Mouse (Mus musculus): ENCODE measurements at regions not wholly inside any gene's neighbourhood (a gene's known extent, or its start where the extent isn't known, plus 50 kb on each side); places are given as distances from the start of the nearest gene placed in this dataset.

- TF ChIP-seq POLR2A (IDR thresholded peaks at IDR 0.05; ENCODE audit: low read depth, low read length) (no peak), CTCF (IDR thresholded peaks at IDR 0.05; ENCODE audit: borderline replicate concordance, insufficient read depth, low read length) (no peak)
- Histone ChIP-seq H3K4me1 (ENCODE audit: control insufficient read depth, insufficient read depth, low read length) (no peaks in the 10 kb centered on the region), H3K4me3 (ENCODE audit: insufficient read depth, low read length) (no peak overlapping the region), H3K27ac (ENCODE audit: insufficient read depth, low read length) (no peak overlapping the region)
Observed at GRCm38 (mm10) chr12:68904770-68905169, 254.2 kb downstream of the Rps29 start.

DNA sequence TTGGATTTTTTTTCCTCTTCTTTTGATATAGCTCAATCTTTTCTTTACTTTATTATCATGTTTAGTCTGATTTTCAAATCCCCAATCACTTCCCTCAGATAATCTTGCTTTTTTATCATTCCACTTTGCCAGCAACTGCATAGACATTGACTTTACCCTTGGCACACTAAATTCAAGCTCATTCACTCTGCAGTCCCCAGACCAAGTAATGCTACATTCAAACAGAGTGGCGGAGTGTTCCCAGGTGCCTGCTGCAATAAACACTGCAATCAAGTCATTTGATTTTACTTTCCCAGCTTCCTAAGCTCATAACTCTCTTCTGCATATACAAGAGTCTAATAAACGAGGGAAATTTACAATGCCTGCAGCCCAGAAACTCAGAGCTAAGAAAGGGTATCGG is 269.8 kb downstream of the Rps29 start:
- Histone ChIP-seq H3K27ac (ENCODE audit: insufficient read depth, low read length) (no peak overlapping the region), H3K4me3 (ENCODE audit: insufficient read depth, low read length) (no peak overlapping the region), H3K4me1 (ENCODE audit: control insufficient read depth, insufficient read depth, low read length) (no peaks in the 10 kb centered on the region)
- TF ChIP-seq POLR2A (IDR thresholded peaks at IDR 0.05; ENCODE audit: low read depth, low read length) (no peak), CTCF (IDR thresholded peaks at IDR 0.05; ENCODE audit: borderline replicate concordance, insufficient read depth, low read length) (no peak)

DNA sequence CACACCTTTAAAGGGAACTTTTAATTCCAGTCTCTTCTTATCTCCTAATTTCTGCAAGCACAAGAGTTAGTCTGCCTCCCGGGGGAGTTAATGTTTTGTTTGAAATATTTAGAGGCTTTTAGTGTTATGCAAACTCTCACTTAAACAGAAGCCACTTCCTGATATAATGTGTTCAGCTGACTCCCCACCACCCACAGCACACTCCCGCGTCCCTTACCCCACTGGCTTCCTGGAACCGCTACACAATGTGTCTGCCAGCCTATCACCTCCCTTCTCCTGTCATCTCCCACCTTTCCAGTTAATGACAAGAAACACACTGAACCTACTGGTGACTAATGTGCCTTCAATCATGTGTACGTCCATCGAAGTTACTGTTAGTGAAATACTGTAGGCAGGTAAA is 276.5 kb downstream of the Rps29 start:
- Histone ChIP-seq H3K4me1 (ENCODE audit: control insufficient read depth, insufficient read depth, low read length) (no peaks in the 10 kb centered on the region), H3K4me3 (ENCODE audit: insufficient read depth, low read length) (no peak overlapping the region)
- no peak for TF ChIP-seq CTCF (IDR thresholded peaks at IDR 0.05; ENCODE audit: borderline replicate concordance, insufficient read depth, low read length)
- no peak for TF ChIP-seq POLR2A (IDR thresholded peaks at IDR 0.05; ENCODE audit: low read depth, low read length)

GRCm38 (mm10) chr12:68879425-68879824 is 279.6 kb downstream of the Rps29 start:
- H3K27ac ChIP-seq (ENCODE audit: insufficient read depth, low read length), result no peak overlapping the region
- H3K4me1 ChIP-seq (ENCODE audit: control insufficient read depth, insufficient read depth, low read length), result no peaks in the 10 kb centered on the region
- no peak overlapping the region for H3K4me3 ChIP-seq (ENCODE audit: insufficient read depth, low read length)
- TF ChIP-seq POLR2A (IDR thresholded peaks at IDR 0.05; ENCODE audit: low read depth, low read length) (no peak), CTCF (IDR thresholded peaks at IDR 0.05; ENCODE audit: borderline replicate concordance, insufficient read depth, low read length) (no peak)

More for the DNA sequence above, 276.5 kb downstream of the Rps29 start:
- H3K27ac ChIP-seq (ENCODE audit: insufficient read depth, low read length), result no peak overlapping the region

DNA sequence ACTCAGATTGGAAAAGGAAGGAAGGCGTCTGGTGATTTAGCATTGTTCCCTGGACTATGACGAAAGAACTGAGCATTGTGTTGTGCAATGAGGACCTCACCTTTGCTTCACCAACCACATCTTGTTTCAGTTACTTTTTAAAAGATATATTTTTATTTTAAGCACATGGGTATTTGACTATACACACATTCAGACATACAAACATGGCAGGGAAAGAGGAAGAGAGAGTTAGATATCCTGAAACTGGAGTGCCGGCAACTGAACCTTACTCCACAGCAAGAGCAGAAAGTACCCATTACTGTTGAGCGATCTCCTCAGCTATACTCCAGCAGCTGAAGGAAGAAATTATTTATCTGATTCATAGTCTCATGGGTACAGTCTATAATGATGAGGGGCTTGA is 287.7 kb downstream of the Rps29 start:
- H3K27ac ChIP-seq (ENCODE audit: insufficient read depth, low read length), result no peak overlapping the region
- no peak for TF ChIP-seq CTCF (IDR thresholded peaks at IDR 0.05; ENCODE audit: borderline replicate concordance, insufficient read depth, low read length)
- no peak overlapping the region for H3K4me3 ChIP-seq (ENCODE audit: insufficient read depth, low read length)

DNA sequence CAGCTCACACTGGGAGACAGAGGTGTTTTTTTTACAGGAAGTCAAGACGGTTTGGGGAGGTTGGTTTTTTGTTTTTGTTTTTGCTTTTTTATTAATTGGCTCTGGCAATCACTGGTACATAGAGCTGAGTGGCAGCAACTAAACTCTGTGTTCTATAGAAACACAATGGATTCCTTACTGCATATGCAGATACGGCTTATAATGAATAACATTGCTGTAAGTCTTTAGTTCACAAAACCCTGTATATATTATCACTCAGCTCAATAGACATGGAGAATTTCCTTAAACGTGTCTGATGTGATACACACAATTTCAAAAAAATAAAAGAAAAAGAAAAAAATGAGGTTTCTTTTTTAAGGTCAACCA is 296.0 kb downstream of the Rps29 start:
- no peak overlapping the region for H3K27ac ChIP-seq (ENCODE audit: insufficient read depth, low read length)
- no peak for TF ChIP-seq CTCF (IDR thresholded peaks at IDR 0.05; ENCODE audit: borderline replicate concordance, insufficient read depth, low read length)
- TF ChIP-seq POLR2A (IDR thresholded peaks at IDR 0.05; ENCODE audit: low read depth, low read length), result no peak
- H3K4me1 ChIP-seq (ENCODE audit: control insufficient read depth, insufficient read depth, low read length), result no peaks in the 10 kb centered on the region
- no peak overlapping the region for H3K4me3 ChIP-seq (ENCODE audit: insufficient read depth, low read length)

More for the DNA sequence above, 287.7 kb downstream of the Rps29 start:
- H3K4me1 ChIP-seq (ENCODE audit: control insufficient read depth, insufficient read depth, low read length), result no peaks in the 10 kb centered on the region

GRCm38 (mm10) chr12:68862313-68862990 is 296.5 kb downstream of the Rps29 start:
- no peak for TF ChIP-seq POLR2A (IDR thresholded peaks at IDR 0.05; ENCODE audit: low read depth, low read length)
- TF ChIP-seq CTCF (IDR thresholded peaks at IDR 0.05; ENCODE audit: borderline replicate concordance, insufficient read depth, low read length), result no peak
- Histone ChIP-seq H3K27ac (ENCODE audit: insufficient read depth, low read length) (no peak overlapping the region), H3K4me1 (ENCODE audit: control insufficient read depth, insufficient read depth, low read length) (no peaks in the 10 kb centered on the region), H3K4me3 (ENCODE audit: insufficient read depth, low read length) (no peak overlapping the region)

DNA sequence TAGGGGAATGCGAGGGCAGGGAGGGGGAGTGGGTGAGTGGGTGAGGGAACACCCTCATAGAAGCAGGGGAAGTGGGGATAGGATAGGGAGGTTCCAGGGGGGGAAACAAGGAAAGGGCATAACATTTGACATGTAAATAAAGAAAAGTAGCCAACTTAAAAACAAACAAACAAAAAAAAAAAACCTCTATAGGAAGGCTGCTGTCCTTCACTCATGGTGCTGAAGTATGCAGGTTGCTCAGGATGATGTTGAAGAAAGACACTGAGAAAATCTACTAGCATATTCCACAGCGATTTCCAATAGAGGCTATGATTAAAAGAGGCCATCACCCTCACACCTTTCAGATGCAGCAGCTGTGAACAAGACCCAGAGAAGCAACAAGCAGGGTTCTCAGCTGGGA is 298.7 kb downstream of the Rps29 start:
- H3K4me3 ChIP-seq (ENCODE audit: insufficient read depth, low read length), result no peak overlapping the region

DNA sequence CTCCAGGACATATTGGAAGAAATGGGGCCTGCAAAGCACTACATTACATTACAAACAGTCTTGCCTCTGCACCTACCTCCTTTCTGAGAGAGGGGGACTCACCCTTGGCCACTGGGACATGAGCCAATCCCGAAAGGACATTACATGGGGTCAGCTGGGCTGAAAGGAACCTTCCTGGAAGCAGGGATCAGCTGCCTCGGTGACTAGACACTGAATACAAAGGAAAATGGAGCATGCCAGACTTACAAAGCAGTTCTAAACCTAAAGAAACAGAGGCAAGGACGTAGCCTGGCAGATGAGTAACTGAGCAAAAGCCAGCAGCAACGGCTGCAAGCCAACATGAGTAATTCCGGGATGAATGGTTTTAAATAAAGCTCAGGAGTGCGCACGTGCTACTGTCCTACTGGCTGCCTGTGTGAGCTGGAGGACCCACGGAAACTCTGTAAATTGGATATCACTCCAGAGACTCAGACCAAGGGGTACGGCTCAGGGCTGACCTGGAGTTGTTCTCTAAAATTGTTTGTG is 309.3 kb downstream of the Rps29 start:
- no peaks in the 10 kb centered on the region for H3K4me1 ChIP-seq (ENCODE audit: control insufficient read depth, insufficient read depth, low read length)
- no peak overlapping the region for H3K4me3 ChIP-seq (ENCODE audit: insufficient read depth, low read length)
- TF ChIP-seq CTCF (IDR thresholded peaks at IDR 0.05; ENCODE audit: borderline replicate concordance, insufficient read depth, low read length) (no peak), POLR2A (IDR thresholded peaks at IDR 0.05; ENCODE audit: low read depth, low read length) (no peak)
- H3K27ac ChIP-seq (ENCODE audit: insufficient read depth, low read length), result no peak overlapping the region

More for the DNA sequence above, 298.7 kb downstream of the Rps29 start:
- TF ChIP-seq CTCF (IDR thresholded peaks at IDR 0.05; ENCODE audit: borderline replicate concordance, insufficient read depth, low read length), result no peak
- TF ChIP-seq POLR2A (IDR thresholded peaks at IDR 0.05; ENCODE audit: low read depth, low read length), result no peak
- Histone ChIP-seq H3K27ac (ENCODE audit: insufficient read depth, low read length) (no peak overlapping the region), H3K4me1 (ENCODE audit: control insufficient read depth, insufficient read depth, low read length) (no peaks in the 10 kb centered on the region)

DNA sequence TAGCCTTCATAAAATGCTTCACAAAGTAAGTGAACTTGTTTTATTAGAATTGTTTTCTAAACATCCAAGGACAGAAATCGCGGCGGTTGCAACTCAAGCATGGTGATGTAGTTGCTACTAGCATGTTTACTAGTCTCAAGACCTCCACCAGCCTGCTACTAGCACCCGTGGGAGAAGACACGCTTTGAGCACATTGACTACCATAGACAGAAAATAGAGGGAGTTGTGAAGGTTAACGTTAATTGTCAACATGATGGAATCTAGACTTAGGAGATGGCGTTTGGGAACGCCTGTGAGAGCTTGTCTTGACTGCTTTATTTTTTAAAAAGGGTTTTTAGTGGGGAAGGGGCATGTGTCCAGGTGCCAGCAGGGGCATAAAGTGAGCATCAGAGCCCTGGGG is 318.2 kb downstream of the Rps29 start:
- Histone ChIP-seq H3K4me3 (ENCODE audit: insufficient read depth, low read length) (no peak overlapping the region), H3K4me1 (ENCODE audit: control insufficient read depth, insufficient read depth, low read length) (no peaks in the 10 kb centered on the region), H3K27ac (ENCODE audit: insufficient read depth, low read length) (no peak overlapping the region)
- TF ChIP-seq CTCF (IDR thresholded peaks at IDR 0.05; ENCODE audit: borderline replicate concordance, insufficient read depth, low read length) (no peak), POLR2A (IDR thresholded peaks at IDR 0.05; ENCODE audit: low read depth, low read length) (no peak)
